Mouse (Mus musculus) embryonic facial prominence, embryonic 14.5 days (tissue): ENCODE measurements around the gene Aldh3a2. TPM values are rescaled to one million over a fixed set of nuclear protein-coding genes. Genes with fewer than 3 reads are reported as not detected.
"Not testable (repeated sequence)": the region's sequence is repeated elsewhere in the genome, so short reads cannot be mapped to it uniquely, and the experiment has no call there.

ENCODE experiments used
- ATAC-seq: fragments of 200-750 bp; cut with Nextera tagmentation; 2 replicates; pipeline ENCODE4 v1.8.0; 2017; ENCODE audit warnings: low read depth, moderate number of reproducible peaks, moderate TSS enrichment
- DNase-seq: peaks from one replicate; pipeline ENCODE4 v3.0.0-alpha.2; 2015; ENCODE audit warnings: low spot score
- H3K27ac ChIP-seq: fragments of 300-500 bp; sonication (generic); replicated peaks from 2 replicates; pipeline ENCODE4 v1.5.1; 2014; ENCODE audit warnings: low read depth, mild to moderate bottlenecking, low read length, moderate library complexity
- H3K27me3 ChIP-seq: fragments of 300-500 bp; sonication (generic); replicated peaks from 2 replicates; pipeline ENCODE4 v1.6.1; 2014; ENCODE audit warnings: low read length; ENCODE audit not compliant: control insufficient read depth, insufficient read depth
- H3K36me3 ChIP-seq: fragments of 300-500 bp; sonication (generic); 2 replicates; pipeline ENCODE4 v1.6.1; 2014; ENCODE audit warnings: low read length, mixed read lengths; ENCODE audit not compliant: control insufficient read depth, insufficient read depth
- H3K4me1 ChIP-seq: fragments of 300-500 bp; sonication (generic); 2 replicates; pipeline ENCODE4 v1.6.1; 2014; ENCODE audit warnings: antibody characterized with exemption, low read length; ENCODE audit not compliant: control insufficient read depth, insufficient read depth
- H3K4me2 ChIP-seq: fragments of 300-500 bp; sonication (generic); 2 replicates; pipeline ENCODE4 v1.6.1; 2014; ENCODE audit warnings: low read depth, mild to moderate bottlenecking, low read length, moderate library complexity, mixed read lengths
- H3K4me3 ChIP-seq: fragments of 300-500 bp; sonication (generic); 2 replicates; pipeline ENCODE4 v1.5.1; 2014; ENCODE audit warnings: low read depth, mild to moderate bottlenecking, low read length
- H3K9ac ChIP-seq: fragments of 300-500 bp; sonication (generic); 2 replicates; pipeline ENCODE4 v1.6.1; 2014; ENCODE audit warnings: low read depth, mild to moderate bottlenecking, low read length, moderate library complexity, mixed read lengths
- H3K9me3 ChIP-seq: fragments of 300-500 bp; sonication (generic); 2 replicates; pipeline ENCODE4 v1.6.1; 2016; ENCODE audit warnings: low read length; ENCODE audit not compliant: control insufficient read depth
- WGBS: fragments of 180-500 bp; shearing (Covaris S2); extraction: QIAGEN DNeasy Blood & Tissue Kit; methylation state at CpG from one replicate; pipeline ENCODE4 v1.1.7; 2014; 5-methylcytosine and 5-hydroxymethylcytosine counted together
- polyA plus RNA-seq: library from polyadenylated mRNA; unstranded; fragments of >200 nt; fragmentation: Nextera tagmentation; extraction: Ambion mirVana; gene quantifications from 2 replicates; pipeline ENCODE4 v1.2.1, GENCODE M21; 2014

Aldh3a2 gene
- polyA plus RNA-seq, 1 experiment from 2014 or later = 36.4 TPM

GRCm38 (mm10) chr11:61183820-61184219 is 83.4 kb downstream of the Aldh3a2 start:
- Histone ChIP-seq H3K4me2 (no peak overlapping the region), H3K27me3 (no peaks in the 10 kb centered on the region), H3K4me1 (peaks cover 8% of the 10 kb centered on the region; the same call in 1 of the 2 replicates), H3K36me3 (no peaks in the 10 kb centered on the region), H3K27ac (peak overlapping the region; percentile 54), H3K9me3 (no peaks in the 10 kb centered on the region), H3K9ac (no peak overlapping the region), H3K4me3 (no peak overlapping the region)
- 48% methylated on average over 1 of the region's 1 CpGs for WGBS
- ATAC-seq (no peak), DNase-seq (peak; percentile 53)

GRCm38 (mm10) chr11:61181624-61182023 is 85.6 kb downstream of the Aldh3a2 start:
- H3K4me1 ChIP-seq = peaks cover 8% of the 10 kb centered on the region; the same call in 1 of the 2 replicates
- H3K9ac ChIP-seq = no peak overlapping the region
- no peaks in the 10 kb centered on the region for H3K9me3 ChIP-seq
- no peak overlapping the region for H3K4me3 ChIP-seq
- no peaks in the 10 kb centered on the region for H3K36me3 ChIP-seq
- DNase-seq (no peak), ATAC-seq (no peak)
- no peak overlapping the region for H3K4me2 ChIP-seq
- H3K27me3 ChIP-seq = no peaks in the 10 kb centered on the region
- H3K27ac ChIP-seq = no peak overlapping the region

DNA sequence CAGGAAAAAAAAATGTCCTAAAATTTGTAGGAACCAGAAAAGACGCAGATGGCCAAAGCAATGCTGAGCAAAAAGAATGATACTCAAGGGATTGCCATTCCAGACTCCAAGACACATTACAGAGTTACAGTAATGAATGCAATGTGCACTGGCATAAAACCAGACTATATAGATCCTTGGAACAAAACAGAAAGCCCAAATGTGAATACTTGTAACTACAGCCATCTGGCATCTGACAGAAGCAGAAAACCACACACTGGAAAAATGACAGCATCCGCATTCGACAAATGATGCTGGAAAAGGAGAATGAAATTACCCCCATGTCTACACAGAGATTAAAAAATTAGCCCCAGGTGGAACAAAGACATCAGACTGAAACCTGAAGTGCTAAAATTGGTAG is 86.9 kb downstream of the Aldh3a2 start:
- no peaks in the 10 kb centered on the region for H3K27me3 ChIP-seq
- H3K36me3 ChIP-seq = no peaks in the 10 kb centered on the region
- no peaks in the 10 kb centered on the region for H3K9me3 ChIP-seq
- peaks cover 14% of the 10 kb centered on the region; the same call in 1 of the 2 replicates for H3K4me1 ChIP-seq
- ATAC-seq (peak; percentile 28; the same call in 1 of the 2 replicates), DNase-seq (peak; percentile 87)
- no peak overlapping the region for H3K4me3 ChIP-seq
- H3K4me2 ChIP-seq = no peak overlapping the region
- H3K27ac ChIP-seq = peak overlapping the region; percentile 70
- 36% methylated on average over 3 of the region's 3 CpGs for WGBS
- H3K9ac ChIP-seq = no peak overlapping the region

GRCm38 (mm10) chr11:61176321-61176720 is 90.9 kb downstream of the Aldh3a2 start:
- no peak for ATAC-seq
- Histone ChIP-seq H3K9me3 (no peaks in the 10 kb centered on the region), H3K4me2 (no peak overlapping the region), H3K4me3 (no peak overlapping the region), H3K27ac (no peak overlapping the region), H3K27me3 (no peaks in the 10 kb centered on the region), H3K9ac (no peak overlapping the region), H3K36me3 (no peaks in the 10 kb centered on the region), H3K4me1 (peaks cover 14% of the 10 kb centered on the region; the same call in 1 of the 2 replicates)
- no peak for DNase-seq
- 90% methylated on average over 1 of the region's 1 CpGs for WGBS

GRCm38 (mm10) chr11:61175778-61176177 is 91.5 kb downstream of the Aldh3a2 start:
- no peak overlapping the region for H3K9ac ChIP-seq
- no peaks in the 10 kb centered on the region for H3K9me3 ChIP-seq
- H3K27me3 ChIP-seq = no peaks in the 10 kb centered on the region
- ATAC-seq (no peak), DNase-seq (no peak)
- H3K4me1 ChIP-seq = peaks cover 11% of the 10 kb centered on the region; the same call in 1 of the 2 replicates
- peak overlapping the region; percentile 71 for H3K27ac ChIP-seq
- no peaks in the 10 kb centered on the region for H3K36me3 ChIP-seq
- peak overlapping the region; percentile 30 for H3K4me3 ChIP-seq
- peak overlapping the region; percentile 48 for H3K4me2 ChIP-seq
- 68% methylated on average over 5 of the region's 5 CpGs for WGBS

DNA sequence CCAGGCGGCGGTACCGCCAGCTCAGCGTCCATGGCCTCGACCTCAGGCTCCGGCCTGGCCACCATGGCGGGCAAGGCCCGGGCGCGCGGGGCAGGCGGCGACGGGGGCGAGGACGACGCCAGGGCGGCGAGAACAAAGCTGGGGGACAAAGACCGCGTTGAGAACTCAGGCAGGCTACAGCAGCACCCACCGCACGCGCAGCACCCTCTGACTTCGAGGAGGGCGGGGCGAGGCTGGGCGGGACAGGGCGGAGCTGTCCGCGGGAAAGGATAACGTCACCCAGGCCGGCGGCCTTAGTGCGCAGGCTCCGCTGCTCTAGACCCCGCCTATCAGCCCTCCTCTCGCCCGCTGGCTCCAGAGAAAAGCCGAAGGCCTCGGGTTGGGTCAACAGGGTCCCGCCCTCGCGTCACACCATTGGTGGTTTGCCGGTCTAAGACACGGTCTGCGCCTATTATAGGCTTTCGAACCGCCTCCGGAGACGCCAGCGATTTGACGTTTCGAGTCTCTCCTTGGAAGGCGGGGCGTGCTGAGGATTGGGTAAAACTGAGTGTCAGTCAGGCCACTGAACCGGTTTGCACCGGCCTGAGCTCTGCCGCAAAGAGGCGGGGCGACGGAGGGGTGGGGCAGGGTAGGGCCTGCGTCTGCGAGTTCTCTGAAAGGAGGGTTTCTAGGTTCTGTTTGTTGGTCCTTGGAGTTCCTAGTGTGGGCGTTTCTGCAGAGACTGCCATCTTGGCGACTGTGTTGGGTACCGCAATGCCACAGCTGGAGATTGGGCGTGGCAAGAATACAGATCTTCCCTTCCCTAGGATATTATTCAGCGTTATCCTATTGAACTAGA is 92.2 kb downstream of the Aldh3a2 start, which contains the start of gene Usp22:
Gene Usp22, minus strand, starts transcription at position 235 of the 838 bp plus-strand sequence.
- no peaks in the 10 kb centered on the region for H3K36me3 ChIP-seq
- no peaks in the 10 kb centered on the region for H3K9me3 ChIP-seq
- peak; percentile 98 for ATAC-seq
- peak within 1 kb of the TSS; percentile 99 for H3K9ac ChIP-seq
- peak; percentile 100 for DNase-seq
- no peaks in the 10 kb centered on the region for H3K27me3 ChIP-seq
- peaks cover 9% of the 10 kb centered on the region; the same call in 1 of the 2 replicates for H3K4me1 ChIP-seq
- 0% methylated on average over 34 of the region's 69 CpGs for WGBS
- peak within 1 kb of the TSS; percentile 81 for H3K4me2 ChIP-seq
- H3K4me3 ChIP-seq = peak within 1 kb of the TSS; percentile 100
- H3K27ac ChIP-seq = peak within 1 kb of the TSS; percentile 97

- ATAC-seq = peak; percentile 35
- H3K9me3 ChIP-seq = no peaks in the 10 kb centered on the region
Measured at GRCm38 (mm10) chr11:61174291-61174820, 92.9 kb downstream of the Aldh3a2 start.

DNA sequence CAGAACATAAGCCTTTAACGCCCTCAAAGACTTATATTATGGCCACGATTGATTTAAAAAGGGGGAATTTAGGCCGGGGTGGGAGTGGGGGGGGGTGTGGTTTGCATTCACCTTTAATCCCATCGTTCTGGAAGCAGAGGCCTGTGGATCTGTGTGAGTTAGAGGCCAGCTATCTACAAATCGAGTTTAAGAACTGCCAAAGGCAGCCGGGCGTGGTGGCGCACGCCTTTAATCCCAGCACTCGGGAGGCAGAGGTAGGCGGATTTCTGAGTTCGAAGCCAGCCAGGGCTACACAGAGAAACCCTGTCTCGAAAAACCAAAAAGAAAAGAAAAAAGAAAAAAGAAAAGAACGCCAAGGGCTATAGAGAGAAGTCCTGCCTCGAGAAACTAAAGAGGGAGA is 93.8 kb downstream of the Aldh3a2 start:
- 30% methylated on average over 15 of the region's 15 CpGs for WGBS
- not testable (repeated sequence) for DNase-seq, H3K36me3 ChIP-seq, H3K27me3 ChIP-seq, H3K9me3 ChIP-seq, ATAC-seq, H3K27ac ChIP-seq, H3K4me1 ChIP-seq
- H3K4me2 ChIP-seq = peak overlapping the region; percentile 81
- peak overlapping the region; percentile 99 for H3K9ac ChIP-seq
- peak overlapping the region; percentile 100 for H3K4me3 ChIP-seq

More at GRCm38 (mm10) chr11:61174291-61174820, 92.9 kb downstream of the Aldh3a2 start:
- no peaks in the 10 kb centered on the region for H3K27me3 ChIP-seq
- H3K36me3 ChIP-seq = no peaks in the 10 kb centered on the region
- H3K4me3 ChIP-seq = peak overlapping the region; percentile 100
- peak; percentile 80 for DNase-seq
- peak overlapping the region; percentile 81 for H3K4me2 ChIP-seq
- H3K27ac ChIP-seq = peak overlapping the region; percentile 97
- peak overlapping the region; percentile 99 for H3K9ac ChIP-seq
- WGBS = under 1% methylated on average over 26 of the region's 28 CpGs
- 0 out of 2 replicates have a peak, but pooled peaks cover 6% of the 10 kb centered on the region for H3K4me1 ChIP-seq
